In genomic region chr1:64255554-64256295, GRCm38 (mm10) we compare ENCODE assay signal across 8 mouse cellular contexts.
DNase-seq lines count a peak whose midpoint lies in the region; ATAC-seq and TF ChIP-seq lines count a peak whose summit lies in the region.

No protein-coding gene starts in this region.

- H3K9ac ChIP-seq in stomach, postnatal 0 days (ENCODE audit: low read length) = no peak overlapping the region
- H3K9ac ChIP-seq in lung, postnatal 0 days (replicated peaks; ENCODE audit: low read depth) = no peak overlapping the region

- no peaks in the 10 kb centered on the region for H3K9me3 ChIP-seq in stomach, postnatal 0 days (ENCODE audit: control insufficient read depth, low read length)
- H3K9me3 ChIP-seq in lung, postnatal 0 days (ENCODE audit: low read length) = no peaks in the 10 kb centered on the region

- 82% methylated on average over 14 of the region's 14 CpGs for WGBS in stomach, postnatal 0 days
- WGBS in lung, postnatal 0 days = 80% methylated on average over 14 of the region's 14 CpGs

- no peaks in the 10 kb centered on the region for H3K27me3 ChIP-seq in stomach, postnatal 0 days (ENCODE audit: control insufficient read depth, insufficient read depth, low read length)
- no peaks in the 10 kb centered on the region for H3K27me3 ChIP-seq in lung, postnatal 0 days (replicated peaks; ENCODE audit: insufficient read depth, low read length)

- no peak overlapping the region for H3K4me3 ChIP-seq in stomach, postnatal 0 days (ENCODE audit: low read depth, low read length)
- no peak overlapping the region for H3K4me3 ChIP-seq in lung, postnatal 0 days (ENCODE audit: low read depth, low read length)

- H3K36me3 ChIP-seq in stomach, postnatal 0 days (ENCODE audit: control insufficient read depth, insufficient read depth, low read length) = no peaks in the 10 kb centered on the region
- no peaks in the 10 kb centered on the region for H3K36me3 ChIP-seq in lung, postnatal 0 days (ENCODE audit: insufficient read depth, low read length)

- DNase-seq in right cerebral cortex, postnatal 10 days (ENCODE audit: low spot score in 2 of 2) = peak; percentile 46 to 60
- no peak for DNase-seq in right cerebral cortex, postnatal 25 days
- peak; percentile 76 to 81 for DNase-seq in cerebellum, postnatal 14 days
- peak; percentile 30 to 43 for DNase-seq in layer of hippocampus, postnatal 10 days (ENCODE audit: low spot score in 2 of 2)
- DNase-seq in yolk sac, embryonic 10.5 days (ENCODE audit: low spot score) = no peak
- no peak for DNase-seq in thymus, postnatal 36 days
- no peak for DNase-seq in stomach, postnatal 0 days (ENCODE audit: low spot score)
- no peak for DNase-seq in lung, postnatal 0 days (ENCODE audit: low spot score)

- no peak overlapping the region for H3K4me2 ChIP-seq in stomach, postnatal 0 days (replicated peaks; ENCODE audit: low read depth)
- no peak overlapping the region for H3K4me2 ChIP-seq in lung, postnatal 0 days (replicated peaks; ENCODE audit: low read depth, low read length)

- no peak for TF ChIP-seq EP300 in stomach, postnatal 0 days (optimal IDR thresholded peaks at IDR 0.05)
- no peak for TF ChIP-seq EP300 in lung, postnatal 0 days (IDR thresholded peaks at IDR 0.05)

- no peak for ATAC-seq in stomach, postnatal 0 days (ENCODE audit: low FRiP score, low TSS enrichment)
- no peak for ATAC-seq in lung, postnatal 0 days

- TF ChIP-seq CTCF in stomach, postnatal 0 days (IDR thresholded peaks at IDR 0.05; ENCODE audit: low read depth) = no peak
- no peak for TF ChIP-seq CTCF in lung, postnatal 0 days (IDR thresholded peaks at IDR 0.05)

- no peaks in the 10 kb centered on the region for H3K4me1 ChIP-seq in stomach, postnatal 0 days (replicated peaks; ENCODE audit: control insufficient read depth, insufficient read depth)
- H3K4me1 ChIP-seq in lung, postnatal 0 days (ENCODE audit: insufficient read depth, low read depth, low read length) = no peaks in the 10 kb centered on the region

- H3K27ac ChIP-seq in stomach, postnatal 0 days (replicated peaks) = no peak overlapping the region
- H3K27ac ChIP-seq in lung, postnatal 0 days (ENCODE audit: low read length) = no peak overlapping the region

Comparison
In these comparisons a context has a peak if more than half of its experiments do, and no peak if none do; other contexts are left out.
1. DNase-seq: peak in right cerebral cortex, postnatal 10 days (2 of 2), cerebellum, postnatal 14 days (2 of 2) and layer of hippocampus, postnatal 10 days (2 of 2); none in right cerebral cortex, postnatal 25 days (single experiment), yolk sac, embryonic 10.5 days (single experiment), thymus, postnatal 36 days (0 of 2), stomach, postnatal 0 days (single experiment) and lung, postnatal 0 days (single experiment).